Mouse (Mus musculus) cerebellum, adult 2 months (tissue): Measurements from ENCODE around the gene Gm44790.

Source experiments
- CTCF ChIP-seq: fragments of 200-500 bp; IDR thresholded peaks from 2 replicates; pipeline ENCODE4 v1.5.1; 2011; ENCODE audit warnings: low read depth, mild to moderate bottlenecking, control low read depth, low read length, moderate library complexity, borderline replicate concordance; ENCODE audit not compliant: insufficient read depth
- POLR2A ChIP-seq: fragments of 200-500 bp; IDR thresholded peaks from 2 replicates; pipeline ENCODE4 v1.6.1; 2011; ENCODE audit warnings: low read length, control low read depth, borderline replicate concordance; ENCODE audit not compliant: insufficient read depth

DNA sequence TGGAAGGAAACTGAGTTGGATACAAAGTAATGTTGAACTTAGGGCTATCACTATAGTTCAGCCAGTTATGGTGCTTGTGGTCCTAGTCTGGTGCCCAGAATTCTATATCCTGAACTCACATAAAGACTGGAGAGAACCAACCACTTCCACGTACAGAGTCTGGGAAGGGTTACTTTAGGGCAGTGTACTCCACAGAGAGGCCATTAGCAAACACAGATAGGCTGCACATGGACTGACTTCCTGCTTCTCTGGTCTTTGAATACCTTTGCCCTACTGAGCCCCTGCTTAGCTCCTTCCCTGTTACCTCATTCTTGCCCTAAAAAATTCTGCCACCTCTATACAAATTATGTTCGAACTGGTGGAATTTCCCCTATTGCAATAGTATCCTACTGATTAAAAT is 26.5 kb upstream of the Gm44790 start:
- TF ChIP-seq POLR2A: no peak
- no peak for TF ChIP-seq CTCF
